Mouse (Mus musculus): ENCODE data around the gene Dusp14.

The Dusp14 gene

GRCm38 (mm10) chr11:84066927-84067645 is 2.0 kb downstream of the Dusp14 start:
- peak; percentile 26 for DNase-seq (ENCODE audit: low spot score)

- DNase-seq (ENCODE audit: low spot score), result peak; percentile 57
These were observed 3.0 kb downstream of the Dusp14 start for GRCm38 (mm10) chr11:84066071-84066481.

DNA sequence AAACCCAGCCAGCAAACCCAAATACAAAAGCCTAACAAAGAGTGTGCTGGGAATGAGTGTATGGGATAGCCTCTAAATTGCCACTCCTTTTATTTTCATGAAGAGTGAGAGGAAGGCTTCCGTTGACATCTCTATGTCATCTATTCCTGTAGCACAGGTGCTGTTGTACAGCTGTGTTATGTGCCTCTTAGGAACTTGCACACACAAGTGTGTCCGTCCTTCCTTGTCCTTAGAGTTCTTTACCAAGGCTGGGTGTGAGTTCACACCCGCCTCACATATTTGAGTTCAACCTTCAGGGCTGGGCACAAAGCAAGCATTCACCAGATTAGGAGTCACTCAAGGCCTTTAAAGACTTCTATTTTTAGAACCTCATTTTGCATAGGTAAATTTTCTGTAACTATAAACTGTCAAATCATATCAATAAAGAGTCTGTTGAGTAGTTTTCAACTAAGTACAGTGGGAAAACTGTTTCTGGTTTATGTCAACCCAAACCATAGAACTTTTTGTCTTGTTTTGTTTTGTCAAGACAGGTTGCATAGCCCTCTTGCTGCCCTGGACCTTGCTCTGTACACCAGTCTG is 5.3 kb downstream of the Dusp14 start:
- no peak for DNase-seq (ENCODE audit: low spot score)

GRCm38 (mm10) chr11:84062805-84063204 is 6.3 kb downstream of the Dusp14 start:
- DNase-seq (ENCODE audit: low spot score), result no peak

GRCm38 (mm10) chr11:84061881-84062280 is 7.2 kb downstream of the Dusp14 start:
- no peak for DNase-seq (ENCODE audit: low spot score)

- DNase-seq (ENCODE audit: low spot score), result peak; percentile 21
These were observed 8.4 kb downstream of the Dusp14 start for GRCm38 (mm10) chr11:84060635-84061034.

- no peak for DNase-seq (ENCODE audit: low spot score)
These were observed 9.3 kb downstream of the Dusp14 start for GRCm38 (mm10) chr11:84059784-84060183.

GRCm38 (mm10) chr11:84057418-84057817 is 11.6 kb downstream of the Dusp14 start:
- no peak for DNase-seq (ENCODE audit: low spot score)

- DNase-seq (ENCODE audit: low spot score), result no peak
These were observed 15.4 kb downstream of the Dusp14 start for GRCm38 (mm10) chr11:84053524-84054163.

- no peak for DNase-seq (ENCODE audit: low spot score)
These were observed 16.0 kb downstream of the Dusp14 start for GRCm38 (mm10) chr11:84053055-84053454.

DNA sequence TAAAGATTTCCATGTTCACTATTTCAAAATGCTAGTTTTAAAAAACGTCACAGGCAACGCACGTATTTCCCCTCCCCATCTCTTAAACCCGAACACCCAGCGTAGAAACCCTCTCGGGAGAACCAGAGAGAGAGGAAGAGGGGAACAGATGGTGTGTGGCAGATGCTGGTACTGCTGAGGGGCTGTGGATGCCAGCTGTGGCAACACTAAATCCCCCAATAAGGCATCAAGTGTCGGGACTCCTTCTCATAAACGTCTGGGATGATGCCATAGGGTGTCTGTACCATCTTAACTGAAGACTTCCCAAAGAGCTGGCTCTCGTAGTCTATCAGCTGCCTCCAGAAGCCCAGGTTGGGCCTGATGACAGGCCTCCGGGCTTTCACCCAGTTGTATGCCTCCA is 20.6 kb downstream of the Dusp14 start:
- peak; percentile 26 for DNase-seq (ENCODE audit: low spot score)

DNA sequence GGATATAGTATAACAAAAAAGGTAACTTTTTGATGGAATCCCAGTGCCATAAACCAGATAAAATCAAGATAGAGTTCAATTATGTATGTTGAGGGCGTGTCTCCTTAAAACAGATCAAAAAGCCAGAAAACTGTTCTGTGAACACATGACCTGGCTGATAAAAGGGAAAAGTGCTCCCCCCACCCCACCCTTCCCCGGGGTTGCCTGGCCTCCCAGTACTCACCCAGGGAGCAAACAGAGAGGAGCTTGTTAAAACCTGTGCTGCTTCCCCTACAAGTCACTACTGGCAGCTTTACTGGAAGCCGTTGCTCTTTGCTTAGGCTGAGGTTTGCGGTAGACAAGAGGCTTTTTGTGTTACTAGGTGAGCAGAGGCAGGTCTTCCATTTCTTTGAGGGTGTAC is 21.8 kb downstream of the Dusp14 start:
- no peak for DNase-seq (ENCODE audit: low spot score)

GRCm38 (mm10) chr11:84044988-84045387 is 24.1 kb downstream of the Dusp14 start:
- DNase-seq (ENCODE audit: low spot score), result no peak

- DNase-seq (ENCODE audit: low spot score), result peak; percentile 93
These were observed 26.0 kb downstream of the Dusp14 start for GRCm38 (mm10) chr11:84042808-84043762.

DNA sequence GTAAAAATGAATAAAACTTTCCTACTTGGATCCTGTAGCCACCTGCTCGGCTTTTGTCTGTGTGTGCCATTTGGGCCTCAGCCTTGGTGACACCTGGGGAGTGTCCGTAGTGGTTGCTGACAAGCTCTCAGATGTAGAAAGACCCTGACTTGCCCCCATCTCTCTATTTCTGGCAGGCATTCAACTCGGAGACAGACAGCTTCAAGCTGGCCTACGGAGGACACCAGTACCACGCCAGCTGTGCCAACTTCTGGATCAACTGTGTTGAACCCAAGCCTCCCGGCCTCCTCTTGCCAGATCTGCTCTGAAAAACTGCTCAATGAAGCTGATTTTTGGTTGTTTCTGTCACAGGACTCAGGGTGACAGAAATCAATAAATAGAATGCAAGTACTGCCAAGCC is 28.4 kb downstream of the Dusp14 start:
- DNase-seq (ENCODE audit: low spot score), result no peak

DNA sequence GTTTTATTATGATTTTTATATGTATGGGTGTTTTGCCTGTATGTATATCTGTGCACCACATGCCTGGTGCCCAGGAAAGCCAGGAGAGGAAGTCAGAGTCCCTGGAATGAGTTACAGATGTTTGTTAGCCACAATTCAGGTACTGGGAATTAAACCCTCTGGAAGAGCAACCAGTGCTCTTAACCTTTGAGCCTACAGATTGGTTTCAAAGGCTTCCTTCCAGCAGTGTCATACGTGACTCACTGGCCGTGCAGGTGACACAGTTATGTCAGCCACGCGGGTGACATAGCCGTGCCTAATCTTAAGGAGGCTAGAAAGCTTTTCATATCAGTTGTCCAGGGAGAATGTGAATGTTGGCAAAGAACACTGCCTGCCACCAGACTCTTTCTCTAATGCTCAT is 35.4 kb downstream of the Dusp14 start:
- no peak for DNase-seq (ENCODE audit: low spot score)

DNA sequence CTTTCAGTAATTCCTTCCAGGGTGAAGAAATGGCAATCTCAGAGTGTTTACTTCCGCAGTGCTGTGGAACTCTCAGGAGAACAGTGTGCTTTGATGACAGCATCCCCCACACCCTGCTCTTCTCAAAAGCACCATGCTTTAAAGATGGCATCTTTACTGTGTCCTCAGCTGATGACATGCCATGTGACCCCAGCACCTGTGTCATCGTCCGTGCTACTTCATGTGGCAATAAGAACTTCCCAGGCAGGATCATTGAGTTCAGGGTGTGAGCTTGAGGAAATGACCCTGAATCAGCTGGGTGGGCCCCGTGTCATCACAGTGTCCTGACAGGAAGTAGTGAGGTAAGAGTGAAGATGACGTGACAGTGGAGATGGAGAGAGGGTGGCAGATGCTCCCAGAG is 36.5 kb downstream of the Dusp14 start:
- no peak for DNase-seq (ENCODE audit: low spot score)

DNA sequence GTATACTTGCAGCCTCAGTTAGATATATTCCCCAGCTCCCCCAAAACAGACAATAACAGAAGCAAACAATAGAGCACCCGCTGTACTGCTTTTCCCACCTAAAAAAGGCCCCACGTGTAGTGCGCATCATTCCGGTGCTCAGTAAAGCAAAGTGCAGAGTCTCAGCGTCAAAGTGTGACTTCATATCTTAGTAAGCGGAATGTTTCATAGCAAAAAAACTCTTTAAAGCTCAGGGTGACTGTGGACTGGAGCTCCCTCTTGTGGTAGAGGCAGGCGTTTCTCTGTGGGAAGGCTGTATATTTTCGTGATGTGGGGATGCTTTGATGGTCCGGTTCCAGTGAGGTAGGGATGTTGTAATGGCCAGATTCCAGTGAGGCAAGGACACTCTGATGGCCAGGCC is 37.1 kb downstream of the Dusp14 start:
- DNase-seq (ENCODE audit: low spot score), result peak; percentile 70

GRCm38 (mm10) chr11:84028271-84029028 is 40.6 kb downstream of the Dusp14 start:
- no peak for DNase-seq (ENCODE audit: low spot score)

DNA sequence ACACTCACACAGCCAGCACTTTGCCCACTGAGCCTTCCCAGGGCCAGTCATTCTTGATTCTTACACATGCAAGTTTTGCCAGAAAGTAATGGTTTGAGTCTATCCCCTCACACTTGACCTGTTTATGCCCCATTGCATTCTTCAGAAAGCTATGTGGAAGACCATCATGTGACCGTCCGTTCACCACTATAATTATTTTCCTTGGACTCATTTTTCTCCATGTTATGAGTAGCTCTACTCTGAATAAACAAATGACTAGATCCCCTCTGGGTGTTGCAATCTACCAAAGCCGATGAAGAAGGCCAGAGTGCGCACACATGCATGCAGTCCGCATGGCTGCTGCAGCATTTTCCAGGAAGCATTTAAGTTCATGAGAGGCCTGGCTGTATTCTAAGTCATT is 41.8 kb downstream of the Dusp14 start:
- DNase-seq (ENCODE audit: low spot score), result no peak

DNA sequence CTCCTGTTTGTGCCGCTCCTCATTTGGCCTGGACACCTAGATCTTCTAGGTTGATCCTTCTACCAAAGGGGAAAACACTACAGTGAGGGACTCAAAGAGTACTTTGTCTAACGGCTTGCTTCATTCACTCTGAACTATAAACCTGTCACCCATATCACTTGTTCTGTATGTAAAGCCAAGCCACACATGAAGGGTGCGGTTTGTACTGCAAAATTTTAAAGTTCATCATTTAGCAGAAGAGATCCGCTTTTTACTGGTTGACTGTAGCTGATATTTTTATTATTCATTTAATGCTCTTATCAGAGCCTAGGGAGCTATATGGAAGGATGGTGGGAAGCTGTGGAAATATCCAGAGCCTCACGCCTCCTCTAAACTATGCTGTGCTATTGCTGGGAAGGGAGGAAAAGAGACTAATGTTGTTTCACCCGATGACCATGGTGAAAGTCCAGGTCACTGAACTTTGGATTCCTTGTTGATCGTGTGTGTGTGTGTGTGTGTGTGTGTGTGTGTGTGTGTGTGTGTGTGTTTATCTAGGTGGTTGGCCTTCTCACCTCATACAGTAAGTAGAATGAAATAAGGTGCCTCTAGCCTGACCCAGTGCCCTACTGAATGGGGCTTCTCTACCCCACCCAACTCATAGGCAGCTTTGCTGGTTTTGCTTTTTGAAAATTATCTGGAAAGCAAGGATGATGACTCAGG is 52.1 kb downstream of the Dusp14 start:
- no peak for DNase-seq (ENCODE audit: low spot score)
